Mouse (Mus musculus) olfactory bulb, adult 2 months (tissue): Measurements from ENCODE around the gene Mus81.

Source experiments
- CTCF ChIP-seq: fragments of 200-500 bp; IDR thresholded peaks from 2 replicates; pipeline ENCODE4 v1.5.1; 2012; ENCODE audit warnings: low read depth, mild to moderate bottlenecking, low read length, moderate library complexity; ENCODE audit not compliant: insufficient read depth
- POLR2A ChIP-seq: fragments of 200-500 bp; IDR thresholded peaks from 2 replicates; pipeline ENCODE4 v1.6.1; 2012; ENCODE audit warnings: mild to moderate bottlenecking, low read depth, low read length, moderate library complexity; ENCODE audit not compliant: insufficient read depth

- TF ChIP-seq POLR2A = no peak
- no peak for TF ChIP-seq CTCF
These were observed 3.7 kb downstream of the Mus81 start for GRCm38 (mm10) chr19:5484496-5484895.
